ENCODE assay signal across 23 mouse cellular contexts in the genomic region with DNA sequence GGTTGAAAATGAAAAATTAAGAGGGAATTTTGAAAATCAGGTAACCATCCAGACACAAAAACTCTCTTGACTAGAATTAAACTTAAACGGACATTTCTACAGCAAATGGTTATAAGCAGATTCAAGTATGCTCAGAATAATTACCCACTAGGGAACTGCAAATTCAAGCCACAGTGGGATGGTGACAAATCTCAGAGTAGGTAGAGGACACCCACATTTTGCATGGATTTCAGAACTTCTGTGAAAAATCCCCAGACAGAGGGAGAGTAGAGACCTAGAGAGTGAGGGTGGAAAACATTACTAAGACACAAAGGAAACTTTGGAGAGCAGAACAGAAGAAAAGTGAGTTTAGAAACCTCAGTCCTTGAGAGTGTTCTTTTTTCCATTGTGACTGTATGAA.
A peak's percentile ranks its signal among the peaks of the same experiment; 100 is the strongest.
DNase-seq lines count a peak whose midpoint lies in the region; ATAC-seq and TF ChIP-seq lines count a peak whose summit lies in the region.
"Had no signal": no experiment of that assay in that cellular context is flagged by ENCODE, and none has a peak within 500 bp of the region (broad histone marks: within the 10 kb centered on the region; RNA-seq: fewer than 3 reads in every experiment).

No protein-coding gene starts in this region.

- H3K27ac ChIP-seq in CH12.LX (ENCODE audit: insufficient read depth, low read depth): no peak overlapping the region
- H3K27ac ChIP-seq in embryonic facial prominence, embryonic 10.5 days (replicated peaks): no peak overlapping the region

- H3K79me2 ChIP-seq in CH12.LX (replicated peaks; ENCODE audit: control insufficient read depth, extremely low read depth, insufficient read depth, poor library complexity, severe bottlenecking): no peaks in the 10 kb centered on the region

- H3K27me3 ChIP-seq in CH12.LX (replicated peaks): no peaks in the 10 kb centered on the region
- H3K27me3 ChIP-seq in embryonic facial prominence, embryonic 10.5 days (replicated peaks; ENCODE audit: low read depth, poor library complexity, severe bottlenecking): no peaks in the 10 kb centered on the region
- H3K27me3 ChIP-seq: Patski had no signal

- dilution Hi-C loops in CH12.LX (cut with MboI; ENCODE audit: extremely low pct_ligation_motif_present, extremely low pct_unique_long_range_greater_than_20kb, low sequenced_read_pairs): no loop called here

- WGBS in embryonic facial prominence, embryonic 10.5 days: 88% methylated on average over 1 of the region's 1 CpGs

- in situ Hi-C loops in CH12.LX (cut with MboI; ENCODE audit: low pct_ligation_motif_present, low pct_unique_long_range_greater_than_20kb, low sequenced_read_pairs): no loop called here

- TF ChIP-seq CTCF in CH12.LX (conservative IDR thresholded peaks at IDR 0.05 in 1 of 2, IDR thresholded peaks at IDR 0.05 in 1 of 2; ENCODE audit: low read depth in 2 of 2, low read length in 2 of 2): no peak

- H3K9me3 ChIP-seq in CH12.LX (replicated peaks; ENCODE audit: low read length): no peaks in the 10 kb centered on the region
- peaks cover 3% of the 10 kb centered on the region; the same call in 1 of the 2 replicates for H3K9me3 ChIP-seq in embryonic facial prominence, embryonic 10.5 days
- H3K9me3 ChIP-seq: G1E had no signal

- DNase-seq in frontal cortex, postnatal 10 days (ENCODE audit: low spot score in 2 of 2): no peak
- peak; percentile 30 for DNase-seq in CH12.LX (ENCODE audit: extremely low read depth)
- peak; percentile 63 for DNase-seq in brain, adult 2 months (ENCODE audit: low read depth, low spot score)
- DNase-seq in telencephalon, adult 2 months (ENCODE audit: low read depth, low spot score): peak; percentile 27
- no peak for DNase-seq in embryonic facial prominence, embryonic 10.5 days (ENCODE audit: low spot score)
- no peak for DNase-seq in natural killer cell, adult 2 months (ENCODE audit: low spot score in 2 of 2)
- no peak for DNase-seq in urinary bladder, postnatal 36 days (ENCODE audit: low spot score in 2 of 2)
- DNase-seq: adrenal gland, adult 2 months; adrenal gland, adult 8-10 months; adrenal gland, postnatal 10 days; adrenal gland, postnatal 14 days; adrenal gland, postnatal 25 days; adrenal gland, postnatal 36 days; B cell, adult 2 months; cerebellum, adult 11 months; cerebellum, adult 11-12 months; cerebellum, adult 18-20 months; cerebellum, adult 2 months had no signal

- TF ChIP-seq RAD21 in CH12.LX (IDR thresholded peaks at IDR 0.05; ENCODE audit: low read depth, low read length): no peak

- TF ChIP-seq EP300 in CH12.LX (IDR thresholded peaks at IDR 0.05; ENCODE audit: low read length): peak; percentile 71

- no peak overlapping the region for H3K9ac ChIP-seq in CH12.LX (ENCODE audit: insufficient read depth, low read depth)

- no peak for TF ChIP-seq POLR2A in CH12.LX (IDR thresholded peaks at IDR 0.05; ENCODE audit: low read depth, low read length)

- 0 out of 4 replicates have a peak, but pooled peaks cover 0 to 5% of the 10 kb centered on the region in 2 experiments for H3K4me1 ChIP-seq in CH12.LX (ENCODE audit: control insufficient read depth in 1 of 2, insufficient read depth in 2 of 2)
- no peaks in the 10 kb centered on the region for H3K4me1 ChIP-seq in embryonic facial prominence, embryonic 10.5 days

- H3K4me2 ChIP-seq in CH12.LX (ENCODE audit: insufficient read depth, low read depth, poor library complexity, severe bottlenecking): no peak overlapping the region

- H3K4me3 ChIP-seq in CH12.LX (replicated peaks in 1 of 3; ENCODE audit: low read depth in 2 of 3, low read length in 2 of 3, poor library complexity in 1 of 3): no peak overlapping the region
- no peak overlapping the region for H3K4me3 ChIP-seq in embryonic facial prominence, embryonic 10.5 days

- ATAC-seq in frontal cortex, adult (ENCODE audit: low TSS enrichment): peak; percentile 96
- ATAC-seq: activated CD4-positive, CD25-positive, alpha-beta regulatory T cell, adult 4 months; CD4-positive, CD25-positive, alpha-beta regulatory T cell, adult 4 months; Patski had no signal

- H3K36me3 ChIP-seq in CH12.LX (replicated peaks in 1 of 2; ENCODE audit: control insufficient read depth in 1 of 2, insufficient read depth in 1 of 2, low read length in 1 of 2): no peaks in the 10 kb centered on the region
- H3K36me3 ChIP-seq in embryonic facial prominence, embryonic 10.5 days (replicated peaks): no peaks in the 10 kb centered on the region
- H3K36me3 ChIP-seq: G1E had no signal

TF ChIP-seq in CH12.LX, 34 proteins besides CTCF, POLR2A, EP300 and RAD21:
- TF ChIP-seq UBTF (IDR thresholded peaks at IDR 0.05; ENCODE audit: low read depth, low read length) (no peak), TCF12 (IDR thresholded peaks at IDR 0.05; ENCODE audit: low read depth, low read length) (no peak), MAZ (IDR thresholded peaks at IDR 0.05; ENCODE audit: low read depth, low read length) (no peak), JUN (IDR thresholded peaks at IDR 0.05; ENCODE audit: insufficient read depth, low read depth, low read length) (peak; percentile 33; the same call in 1 of the 2 replicates), ZMIZ1 (IDR thresholded peaks at IDR 0.05; ENCODE audit: low read depth, low read length) (no peak)

Comparison
In these comparisons a context has a peak if more than half of its experiments do, and no peak if none do; other contexts are left out.
1. DNase-seq: peak in CH12.LX (single experiment), brain, adult 2 months (single experiment) and telencephalon, adult 2 months (single experiment); none in frontal cortex, postnatal 10 days (0 of 2), embryonic facial prominence, embryonic 10.5 days (single experiment), natural killer cell, adult 2 months (0 of 2) and urinary bladder, postnatal 36 days (0 of 2).